Comparison of ENCODE assay signal across 15 mouse cellular contexts in the genomic region with DNA sequence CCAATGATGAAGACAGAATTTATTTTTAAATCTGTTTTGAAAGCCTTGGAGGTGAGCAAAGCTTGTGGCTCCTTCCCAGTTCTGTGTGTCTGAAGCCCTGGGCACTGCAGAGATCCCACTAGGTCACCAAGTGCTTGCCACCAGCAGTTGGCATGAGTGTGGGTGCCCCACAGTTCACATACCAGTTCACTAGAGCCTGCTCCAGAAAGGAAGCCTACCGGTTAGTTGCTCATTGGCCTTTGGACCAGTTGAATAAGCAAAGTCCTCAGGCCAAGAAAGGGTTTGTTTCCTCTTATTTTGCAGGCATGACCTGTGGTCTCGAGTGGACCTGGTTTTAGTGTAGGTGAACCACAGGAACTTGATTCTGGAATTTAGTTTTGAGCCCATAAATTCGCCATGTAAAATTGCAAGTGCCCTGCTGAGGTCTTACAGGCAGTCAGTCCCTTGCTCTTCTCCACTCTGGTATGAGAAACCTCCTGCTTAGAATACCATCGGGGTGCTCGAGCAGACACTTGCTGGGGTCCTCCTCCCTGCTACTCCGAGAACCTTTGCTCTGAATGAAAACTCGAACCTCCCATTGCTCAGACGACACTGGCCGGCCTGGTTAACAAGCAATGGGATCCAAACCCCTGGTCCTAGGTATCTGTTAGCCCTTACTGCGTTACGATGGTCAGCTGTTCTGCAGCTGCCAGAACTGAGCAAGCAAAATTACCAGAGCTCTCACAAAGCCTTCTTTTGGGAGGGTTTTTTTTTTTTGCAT. TPM values are rescaled to one million over a fixed set of nuclear protein-coding genes. Genes with fewer than 3 reads are reported as not detected.
DNase-seq lines count a peak whose midpoint lies in the region; ATAC-seq and TF ChIP-seq lines count a peak whose summit lies in the region.
"Had no signal": no experiment of that assay in that cellular context is flagged by ENCODE, and none has a peak within 500 bp of the region (broad histone marks: within the 10 kb centered on the region; RNA-seq: fewer than 3 reads in every experiment).

No protein-coding gene starts in this region.

- H3K36me3 ChIP-seq in hindbrain, embryonic 14.5 days (replicated peaks; ENCODE audit: control insufficient read depth, insufficient read depth): no peaks in the 10 kb centered on the region
- H3K36me3 ChIP-seq in hindbrain, embryonic 11.5 days (ENCODE audit: control insufficient read depth, insufficient read depth, low read length): no peaks in the 10 kb centered on the region
- no peaks in the 10 kb centered on the region for H3K36me3 ChIP-seq in kidney, embryonic 16.5 days (ENCODE audit: insufficient read depth, low read length)
- H3K36me3 ChIP-seq: liver, embryonic 15.5 days had no signal

- WGBS in hindbrain, embryonic 14.5 days: 72% methylated on average over 11 of the region's 11 CpGs
- 73% methylated on average over 11 of the region's 11 CpGs for WGBS in hindbrain, embryonic 11.5 days
- 66% methylated on average over 11 of the region's 11 CpGs for WGBS in kidney, embryonic 16.5 days

- H3K4me2 ChIP-seq in hindbrain, embryonic 14.5 days (replicated peaks): peak overlapping the region; percentile 91
- H3K4me2 ChIP-seq in hindbrain, embryonic 11.5 days (replicated peaks; ENCODE audit: low read depth, low read length): no peak overlapping the region
- no peak overlapping the region for H3K4me2 ChIP-seq in kidney, embryonic 16.5 days (replicated peaks; ENCODE audit: low read depth, low read length)
- H3K4me2 ChIP-seq: liver, embryonic 15.5 days had no signal

- H3K27ac ChIP-seq in hindbrain, embryonic 14.5 days: no peak overlapping the region
- H3K27ac ChIP-seq in hindbrain, embryonic 11.5 days (ENCODE audit: low read depth, low read length): no peak overlapping the region
- H3K27ac ChIP-seq in brown adipose tissue, adult 24 weeks (replicated peaks; ENCODE audit: low read depth, low read length): no peak overlapping the region
- 0 out of 2 replicates have a peak overlapping the region, but pooled peaks have one; percentile 3 for H3K27ac ChIP-seq in kidney, embryonic 16.5 days (ENCODE audit: low read length)
- H3K27ac ChIP-seq: liver, embryonic 15.5 days; macrophage had no signal

- H3K27me3 ChIP-seq in hindbrain, embryonic 14.5 days (ENCODE audit: control insufficient read depth, insufficient read depth, low read length): no peaks in the 10 kb centered on the region
- peaks cover 12% of the 10 kb centered on the region for H3K27me3 ChIP-seq in hindbrain, embryonic 11.5 days (ENCODE audit: control insufficient read depth, insufficient read depth, low read length)
- peaks cover 30% of the 10 kb centered on the region for H3K27me3 ChIP-seq in Patski
- peaks cover 24% of the 10 kb centered on the region for H3K27me3 ChIP-seq in kidney, embryonic 16.5 days (ENCODE audit: insufficient read depth, low read length)

- no peaks in the 10 kb centered on the region for H3K9me3 ChIP-seq in hindbrain, embryonic 14.5 days (ENCODE audit: control insufficient read depth, low read length)
- H3K9me3 ChIP-seq in hindbrain, embryonic 11.5 days (ENCODE audit: control insufficient read depth, low read length): no peaks in the 10 kb centered on the region
- H3K9me3 ChIP-seq in kidney, embryonic 16.5 days (ENCODE audit: low read length): no peaks in the 10 kb centered on the region
- H3K9me3 ChIP-seq: liver, embryonic 15.5 days had no signal

- no peak for DNase-seq in hindbrain, embryonic 14.5 days (ENCODE audit: low spot score)
- no peak for DNase-seq in hindbrain, embryonic 11.5 days (ENCODE audit: low spot score)
- peak; percentile 10 for DNase-seq in Patski (ENCODE audit: low read depth, low spot score)
- no peak for DNase-seq in layer of hippocampus, adult 8-10 months (ENCODE audit: low spot score in 2 of 2)
- DNase-seq in layer of hippocampus, postnatal 36 days: no peak
- DNase-seq in gastrocnemius, postnatal 14 days: no peak
- DNase-seq: adrenal gland, postnatal 10 days; right cerebral cortex, adult 18-20 months; thymus, adult 2 months had no signal

- ATAC-seq in hindbrain, embryonic 14.5 days (ENCODE audit: low FRiP score): no peak
- no peak for ATAC-seq in hindbrain, embryonic 11.5 days (ENCODE audit: low FRiP score)
- ATAC-seq in Patski: peak; percentile 35
- no peak for ATAC-seq in kidney, embryonic 16.5 days (ENCODE audit: low FRiP score, low TSS enrichment)
- ATAC-seq: intestine, embryonic 16.5 days had no signal

- POLR2A ChIA-PET in Patski (lab: Charles Lee): no interaction called here

- H3K4me1 ChIP-seq in hindbrain, embryonic 14.5 days (replicated peaks; ENCODE audit: control insufficient read depth, insufficient read depth, low read length): peaks cover 14% of the 10 kb centered on the region
- no peaks in the 10 kb centered on the region for H3K4me1 ChIP-seq in hindbrain, embryonic 11.5 days (replicated peaks; ENCODE audit: control insufficient read depth, insufficient read depth, low read length)
- peaks cover 11% of the 10 kb centered on the region; the same call in 1 of the 2 replicates for H3K4me1 ChIP-seq in brown adipose tissue, adult 24 weeks (ENCODE audit: control insufficient read depth, insufficient read depth, insufficient read length, low read length)
- peaks cover 19% of the 10 kb centered on the region for H3K4me1 ChIP-seq in kidney, embryonic 16.5 days (ENCODE audit: insufficient read depth, low read length)
- H3K4me1 ChIP-seq: liver, embryonic 15.5 days had no signal

- CTCF ChIA-PET in Patski (lab: Charles Lee): no interaction called here

- H3K9ac ChIP-seq in hindbrain, embryonic 14.5 days: no peak overlapping the region
- H3K9ac ChIP-seq in hindbrain, embryonic 11.5 days (ENCODE audit: low read depth, low read length): no peak overlapping the region
- H3K9ac ChIP-seq in kidney, embryonic 16.5 days (replicated peaks; ENCODE audit: low read length): no peak overlapping the region
- H3K9ac ChIP-seq: liver, embryonic 15.5 days had no signal

- TF ChIP-seq CTCF in Patski (IDR thresholded peaks at IDR 0.05): no peak

- intact Hi-C loops in gastrocnemius, postnatal 14 days (cut with DNase I; ENCODE audit: low total_unique reads): no loop called here

- H3K4me3 ChIP-seq in hindbrain, embryonic 14.5 days (replicated peaks; ENCODE audit: low read length): peak overlapping the region; percentile 45; the same call in 1 of the 2 replicates
- no peak overlapping the region for H3K4me3 ChIP-seq in hindbrain, embryonic 11.5 days (ENCODE audit: low read depth, low read length)
- H3K4me3 ChIP-seq in brown adipose tissue, adult 24 weeks (ENCODE audit: insufficient read depth, low read depth, low read length): peak overlapping the region; percentile 59; the same call in 1 of the 2 replicates
- H3K4me3 ChIP-seq in kidney, embryonic 16.5 days (ENCODE audit: low read length): no peak overlapping the region
- H3K4me3 ChIP-seq: liver, embryonic 15.5 days; myocyte had no signal

- in situ Hi-C loops in Patski (cut with MboI; ENCODE audit: low pct_unique_long_range_greater_than_20kb): no loop called here

RNA-seq across cellular contexts. Expression of a gene that starts 2.0 kb away (rescaled TPM):
- polyA plus RNA-seq in hindbrain, embryonic 14.5 days (2014; fragmentation: Nextera tagmentation; extraction: Ambion mirVana): 27.8 and 34.4 TPM in 2 replicates
- polyA plus RNA-seq in hindbrain, embryonic 11.5 days (2014; fragmentation: Nextera tagmentation; extraction: Ambion mirVana): 1.2 TPM in 2 replicates
- polyA plus RNA-seq in Patski (2021): 0.91 TPM
- 1.6 and 3.2 TPM in 2 replicates for polyA plus RNA-seq in brown adipose tissue, adult 24 weeks (2012; ENCODE audit: insufficient read depth, insufficient read length, missing spikeins)
- 7.0 and 7.9 TPM in 2 replicates for polyA plus RNA-seq in kidney, embryonic 16.5 days (2015; fragmentation: Nextera tagmentation; extraction: Ambion mirVana)
- total RNA-seq in layer of hippocampus, adult 8-10 months (2022): 100 to 1,000 TPM; 120 to 146 (median 132) TPM
- total RNA-seq in layer of hippocampus, postnatal 36 days (2021): 100 to 1,000 TPM; 138 to 140 TPM
- 1 to 10 TPM; 1.4 to 1.5 TPM for total RNA-seq in gastrocnemius, postnatal 14 days (2021)
- polyA plus RNA-seq: macrophage, myocyte had no signal

Comparison
In these comparisons a context has a peak if more than half of its experiments do, and no peak if none do; other contexts are left out.
1. H3K4me3 ChIP-seq: peak in hindbrain, embryonic 14.5 days (single experiment) and brown adipose tissue, adult 24 weeks (single experiment); none in hindbrain, embryonic 11.5 days (single experiment) and kidney, embryonic 16.5 days (single experiment).